In genomic region chr5:106825301-106825853, GRCm38 (mm10) we compare ENCODE assay signal across 8 mouse cellular contexts.
DNase-seq lines count a peak whose midpoint lies in the region; ATAC-seq and TF ChIP-seq lines count a peak whose summit lies in the region.

No protein-coding gene starts in this region.

- no peaks in the 10 kb centered on the region for H3K27me3 ChIP-seq in lung, postnatal 0 days (replicated peaks; ENCODE audit: insufficient read depth, low read length)

- H3K9me3 ChIP-seq in lung, postnatal 0 days (ENCODE audit: low read length), result no peaks in the 10 kb centered on the region

- H3K27ac ChIP-seq in gastrocnemius, adult 2 months, result no peak overlapping the region
- H3K27ac ChIP-seq in bone marrow, adult 2 months (ENCODE audit: control insufficient read depth, insufficient read depth, low read depth, low read length, poor library complexity), result 0 out of 2 replicates have a peak overlapping the region, but pooled peaks have one; percentile 40
- H3K27ac ChIP-seq in lung, postnatal 0 days (ENCODE audit: low read length), result no peak overlapping the region
- H3K27ac ChIP-seq in olfactory bulb, adult 2 months (ENCODE audit: insufficient read depth, low read depth, low read length), result no peak overlapping the region; the same call in 1 of the 2 replicates

- WGBS in bone marrow, adult 2 months, result 17% methylated on average over 19 of the region's 19 CpGs
- WGBS in lung, postnatal 0 days, result 10% methylated on average over 19 of the region's 19 CpGs
- 2% methylated on average over 19 of the region's 19 CpGs for WGBS in olfactory bulb, adult 2 months

- no peak for TF ChIP-seq CTCF in gastrocnemius, adult 2 months (IDR thresholded peaks at IDR 0.05)
- TF ChIP-seq CTCF in bone marrow, adult 2 months (IDR thresholded peaks at IDR 0.05; ENCODE audit: control insufficient read depth, insufficient read depth, low read length), result no peak
- no peak for TF ChIP-seq CTCF in lung, postnatal 0 days (IDR thresholded peaks at IDR 0.05)
- TF ChIP-seq CTCF in olfactory bulb, adult 2 months (IDR thresholded peaks at IDR 0.05; ENCODE audit: insufficient read depth, low read depth, low read length), result no peak

- intact Hi-C loops in gastrocnemius, adult 2 months (cut with DNase I), result no loop called here
- intact Hi-C loops in gastrocnemius, postnatal 14 days (cut with DNase I; ENCODE audit: low total_unique reads), result no loop called here

- peak; percentile 25 for DNase-seq in gastrocnemius, adult 2 months
- no peak for DNase-seq in gastrocnemius, postnatal 14 days
- DNase-seq in frontal cortex, postnatal 14 days (ENCODE audit: low spot score in 2 of 2), result peak; percentile 12 to 24
- peak; percentile 44 to 62 for DNase-seq in kidney, postnatal 4 days
- DNase-seq in lung, postnatal 0 days (ENCODE audit: low spot score), result peak; percentile 51
- DNase-seq in thymus, postnatal 4 days, result peak; percentile 57

- no peaks in the 10 kb centered on the region for H3K36me3 ChIP-seq in lung, postnatal 0 days (ENCODE audit: insufficient read depth, low read length)

- no peak for TF ChIP-seq EP300 in lung, postnatal 0 days (IDR thresholded peaks at IDR 0.05)

- no peak for TF ChIP-seq POLR2A in bone marrow, adult 2 months (IDR thresholded peaks at IDR 0.05; ENCODE audit: borderline replicate concordance, control insufficient read depth, low read depth, low read length)
- TF ChIP-seq POLR2A in olfactory bulb, adult 2 months (IDR thresholded peaks at IDR 0.05; ENCODE audit: insufficient read depth, low read depth, low read length), result no peak

- ATAC-seq in lung, postnatal 0 days, result peak; percentile 30; the same call in 1 of the 2 replicates

- H3K4me2 ChIP-seq in lung, postnatal 0 days (replicated peaks; ENCODE audit: low read depth, low read length), result peak overlapping the region; percentile 52

- no peaks in the 10 kb centered on the region for H3K4me1 ChIP-seq in bone marrow, adult 2 months (ENCODE audit: control insufficient read depth, insufficient read depth, low read length)
- no peaks in the 10 kb centered on the region for H3K4me1 ChIP-seq in lung, postnatal 0 days (ENCODE audit: insufficient read depth, low read depth, low read length)
- H3K4me1 ChIP-seq in olfactory bulb, adult 2 months (ENCODE audit: control insufficient read depth, insufficient read depth, low read length), result peaks cover 4% of the 10 kb centered on the region

- no peak overlapping the region for H3K9ac ChIP-seq in lung, postnatal 0 days (replicated peaks; ENCODE audit: low read depth)

- peak overlapping the region; percentile 50 for H3K4me3 ChIP-seq in gastrocnemius, adult 2 months
- H3K4me3 ChIP-seq in bone marrow, adult 2 months (replicated peaks; ENCODE audit: control insufficient read depth, low read depth, low read length), result peak overlapping the region; percentile 67
- peak overlapping the region; percentile 25; the same call in 1 of the 2 replicates for H3K4me3 ChIP-seq in lung, postnatal 0 days (ENCODE audit: low read depth, low read length)
- peak overlapping the region; percentile 68 for H3K4me3 ChIP-seq in olfactory bulb, adult 2 months (ENCODE audit: insufficient read depth, low read depth, low read length)
